In the genomic region with DNA sequence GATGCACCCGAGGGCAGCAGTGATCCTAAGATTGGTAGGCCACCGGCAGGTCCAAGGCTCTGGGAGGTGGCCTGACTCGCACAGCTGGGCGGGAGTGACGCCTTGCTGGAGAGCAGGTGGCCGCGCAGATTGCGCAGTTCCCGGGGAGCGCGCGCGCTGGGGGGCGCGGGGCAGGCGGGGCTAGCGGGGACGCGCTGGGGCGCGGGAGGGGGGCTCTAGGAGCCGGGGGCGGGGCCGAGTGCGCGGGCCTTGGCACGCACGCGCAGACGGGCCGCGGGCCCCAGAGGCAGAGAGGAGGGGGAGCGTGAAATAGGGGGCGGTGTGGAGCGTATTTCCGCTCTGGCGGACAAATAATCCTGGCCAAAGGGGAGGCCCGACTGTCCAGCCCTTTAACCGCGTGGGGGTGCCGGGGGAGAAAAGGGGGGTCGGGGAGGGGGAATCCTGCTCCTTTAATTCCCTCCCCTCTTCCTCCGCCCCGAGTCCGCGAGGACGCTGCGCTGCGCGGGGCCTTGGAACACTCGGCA, we compare ENCODE assay signal across 8 mouse cellular contexts. TPM values are rescaled to one million over a fixed set of nuclear protein-coding genes. Genes with fewer than 3 reads are reported as not detected.
DNase-seq lines count a peak whose midpoint lies in the region; ATAC-seq lines count a peak whose summit lies in the region.

No protein-coding gene starts in this region.

- peaks cover 29% of the 10 kb centered on the region for H3K4me1 ChIP-seq in hindbrain, embryonic 16.5 days (ENCODE audit: control insufficient read depth, insufficient read depth, low read depth, low read length)

- ATAC-seq in hindbrain, embryonic 16.5 days = peak; percentile 91

- peak overlapping the region; percentile 79 for H3K4me3 ChIP-seq in hindbrain, embryonic 16.5 days (ENCODE audit: low read length)

- DNase-seq in ZHBTc4 (ENCODE audit: low read depth, low spot score) = peak; percentile 95
- peak; percentile 93 to 95 for DNase-seq in cerebellum, postnatal 4 days (ENCODE audit: low spot score in 2 of 2)
- peak; percentile 94 for DNase-seq in gastrocnemius, adult 18-20 months (ENCODE audit: low spot score)
- peak; percentile 89 to 93 for DNase-seq in left cerebral cortex, adult 18-20 months (ENCODE audit: low spot score in 2 of 2)
- peak; percentile 95 to 97 for DNase-seq in lung, postnatal 4 days
- peak; percentile 99 for DNase-seq in retina, postnatal 1 day
- peak; percentile 97 for DNase-seq in thymus, postnatal 4 days

- H3K27me3 ChIP-seq in hindbrain, embryonic 16.5 days (replicated peaks; ENCODE audit: control insufficient read depth, insufficient read depth, low read length) = no peaks in the 10 kb centered on the region

- peaks cover 3% of the 10 kb centered on the region; the same call in 1 of the 2 replicates for H3K36me3 ChIP-seq in hindbrain, embryonic 16.5 days (ENCODE audit: control insufficient read depth, insufficient read depth, low read length)

- H3K9me3 ChIP-seq in hindbrain, embryonic 16.5 days (ENCODE audit: control insufficient read depth, low read length) = no peaks in the 10 kb centered on the region

- under 1% methylated on average over 29 of the region's 51 CpGs for WGBS in hindbrain, embryonic 16.5 days

- peak overlapping the region; percentile 67 for H3K4me2 ChIP-seq in hindbrain, embryonic 16.5 days (ENCODE audit: low read length)

- peak overlapping the region; percentile 97 for H3K27ac ChIP-seq in hindbrain, embryonic 16.5 days (ENCODE audit: low read depth, low read length)

- H3K9ac ChIP-seq in hindbrain, embryonic 16.5 days (ENCODE audit: low read depth, low read length) = peak overlapping the region; percentile 93

RNA-seq across cellular contexts. Expression of a gene that starts 3.9 kb away (rescaled TPM):
- total RNA-seq in gastrocnemius, adult 18-20 months (2021) = 1 to 10 TPM; 1.5 to 1.6 TPM
- polyA plus RNA-seq in hindbrain, embryonic 16.5 days (2015; fragmentation: Nextera tagmentation; extraction: Ambion mirVana) = 1.8 and 2.8 TPM in 2 replicates
- 1 to 10 TPM; 2.7 to 3.4 TPM for total RNA-seq in left cerebral cortex, adult 18-20 months (2021)

RNA-seq across cellular contexts. Expression of a gene that starts 4.1 kb away (rescaled TPM):
- total RNA-seq in gastrocnemius, adult 18-20 months (2021) = 10 to 100 TPM; 26.7 to 29.5 TPM
- polyA plus RNA-seq in hindbrain, embryonic 16.5 days (2015; fragmentation: Nextera tagmentation; extraction: Ambion mirVana) = 81.9 and 95.3 TPM in 2 replicates
- total RNA-seq in left cerebral cortex, adult 18-20 months (2021) = 100 to 1,000 TPM; 168 to 175 TPM

RNA-seq across cellular contexts. Expression of a gene that starts 12.3 kb away (rescaled TPM):
- not detected for total RNA-seq in gastrocnemius, adult 18-20 months (2021)
- not detected in 2 replicates for polyA plus RNA-seq in hindbrain, embryonic 16.5 days (2015; fragmentation: Nextera tagmentation; extraction: Ambion mirVana)
- total RNA-seq in left cerebral cortex, adult 18-20 months (2021) = not detected

RNA-seq across cellular contexts. Expression of a gene that starts 14.9 kb away (rescaled TPM):
- 1 to 10 TPM; 5.9 to 6.9 TPM for total RNA-seq in gastrocnemius, adult 18-20 months (2021)
- 9.2 and 9.6 TPM in 2 replicates for polyA plus RNA-seq in hindbrain, embryonic 16.5 days (2015; fragmentation: Nextera tagmentation; extraction: Ambion mirVana)
- 1 to 10 TPM; 7.4 to 7.8 TPM for total RNA-seq in left cerebral cortex, adult 18-20 months (2021)

RNA-seq across cellular contexts. Expression of a gene that starts 20.1 kb away (rescaled TPM):
- total RNA-seq in gastrocnemius, adult 18-20 months (2021) = not detected
- 0.21 TPM in 1 of 2 replicates, not detected in the other for polyA plus RNA-seq in hindbrain, embryonic 16.5 days (2015; fragmentation: Nextera tagmentation; extraction: Ambion mirVana)
- under 1 TPM; 0.30 to 0.45 TPM for total RNA-seq in left cerebral cortex, adult 18-20 months (2021)

Comparison
In these comparisons a context has a peak if more than half of its experiments do, and no peak if none do; other contexts are left out.
1. Peak in every context shown above with its lines: DNase-seq, ATAC-seq, H3K4me3 ChIP-seq and H3K27ac ChIP-seq.
2. RNA of a gene that starts 4.1 kb away (total RNA-seq): 168 to 175 TPM in left cerebral cortex, adult 18-20 months; 26.7 to 29.5 TPM in gastrocnemius, adult 18-20 months; every median in the first group is over 4 times any median in the second.